Mouse (Mus musculus): ENCODE measurements at regions not wholly inside any gene's neighbourhood (a gene's known extent, or its start where the extent isn't known, plus 50 kb on each side); places are given as distances from the start of the nearest gene placed in this dataset.

- Histone ChIP-seq H3K36me3 (ENCODE audit: control insufficient read depth) (no peaks in the 10 kb centered on the region), H3K9me3 (ENCODE audit: control insufficient read depth, low read length) (no peaks in the 10 kb centered on the region), H3K27me3 (ENCODE audit: control insufficient read depth) (no peaks in the 10 kb centered on the region), H3K4me3 (replicated peaks) (no peak overlapping the region), H3K4me1 (ENCODE audit: control insufficient read depth) (no peaks in the 10 kb centered on the region)
- TF ChIP-seq GATA1 (IDR thresholded peaks at IDR 0.05; ENCODE audit: low read length) (no peak), TAL1 (IDR thresholded peaks at IDR 0.05; ENCODE audit: low read length) (no peak)
These were observed 83.1 kb upstream of the Tbx3 start for GRCm38 (mm10) chr5:119587239-119587811.

GRCm38 (mm10) chr5:119588340-119589272, 81.9 kb upstream of the Tbx3 start:
- TF ChIP-seq GATA1 (IDR thresholded peaks at IDR 0.05; ENCODE audit: low read length) (no peak), TAL1 (IDR thresholded peaks at IDR 0.05; ENCODE audit: low read length) (no peak)
- H3K9me3 ChIP-seq (ENCODE audit: control insufficient read depth, low read length) = no peaks in the 10 kb centered on the region
- no peaks in the 10 kb centered on the region for H3K36me3 ChIP-seq (ENCODE audit: control insufficient read depth)
- H3K4me1 ChIP-seq (ENCODE audit: control insufficient read depth) = no peaks in the 10 kb centered on the region
- no peaks in the 10 kb centered on the region for H3K27me3 ChIP-seq (ENCODE audit: control insufficient read depth)
- H3K4me3 ChIP-seq (replicated peaks) = no peak overlapping the region

GRCm38 (mm10) chr5:119591271-119591670, 79.2 kb upstream of the Tbx3 start:
- H3K9me3 ChIP-seq (ENCODE audit: control insufficient read depth, low read length) = no peaks in the 10 kb centered on the region
- H3K36me3 ChIP-seq (ENCODE audit: control insufficient read depth) = no peaks in the 10 kb centered on the region
- no peak overlapping the region for H3K4me3 ChIP-seq (replicated peaks)
- H3K27me3 ChIP-seq (ENCODE audit: control insufficient read depth) = no peaks in the 10 kb centered on the region
- TF ChIP-seq GATA1 (IDR thresholded peaks at IDR 0.05; ENCODE audit: low read length) (no peak), TAL1 (IDR thresholded peaks at IDR 0.05; ENCODE audit: low read length) (no peak)
- H3K4me1 ChIP-seq (ENCODE audit: control insufficient read depth) = no peaks in the 10 kb centered on the region

DNA sequence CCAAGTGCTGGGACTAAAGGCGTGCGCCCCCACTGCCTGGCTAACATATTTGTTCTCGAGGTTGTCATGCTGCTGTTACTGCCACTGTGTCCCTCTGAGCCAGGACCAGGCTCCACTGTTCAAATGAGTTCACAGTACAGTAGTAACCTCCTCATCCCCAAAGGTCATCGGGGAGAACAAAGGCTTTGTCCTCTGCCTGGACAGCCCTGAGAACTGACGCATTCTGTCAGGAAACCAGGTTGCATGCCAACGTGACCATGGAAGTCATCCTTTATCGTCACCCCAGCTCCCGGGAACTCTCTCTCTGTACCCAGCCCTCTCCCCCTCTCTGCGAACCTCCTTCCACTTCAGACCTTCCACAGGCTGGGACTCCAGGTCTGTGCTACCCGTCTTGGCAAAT, 77.6 kb upstream of the Tbx3 start:
- Histone ChIP-seq H3K36me3 (ENCODE audit: control insufficient read depth) (no peaks in the 10 kb centered on the region), H3K27me3 (ENCODE audit: control insufficient read depth) (no peaks in the 10 kb centered on the region), H3K9me3 (ENCODE audit: control insufficient read depth, low read length) (no peaks in the 10 kb centered on the region), H3K4me1 (ENCODE audit: control insufficient read depth) (no peaks in the 10 kb centered on the region), H3K4me3 (replicated peaks) (no peak overlapping the region)
- TF ChIP-seq GATA1 (IDR thresholded peaks at IDR 0.05; ENCODE audit: low read length) = no peak
- no peak for TF ChIP-seq TAL1 (IDR thresholded peaks at IDR 0.05; ENCODE audit: low read length)

DNA sequence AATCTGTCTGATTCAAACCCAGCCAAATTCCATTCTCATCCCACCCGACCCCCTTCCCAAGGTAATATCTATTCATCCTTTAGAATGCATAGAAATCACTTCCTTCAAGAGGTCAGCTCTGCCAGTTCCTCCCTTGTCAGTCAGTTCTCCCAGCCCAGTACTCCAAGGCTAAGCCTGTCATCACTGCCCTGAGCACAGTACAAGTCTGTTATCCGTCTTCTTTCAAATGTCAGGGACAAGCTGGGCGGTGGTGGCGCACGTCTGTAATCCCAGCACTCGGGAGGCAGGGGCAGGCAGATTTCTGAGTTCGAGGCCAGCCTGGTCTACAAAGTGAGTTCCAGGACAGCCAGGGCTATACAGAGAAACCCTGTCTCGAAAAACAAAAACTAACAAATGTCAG, 75.9 kb upstream of the Tbx3 start:
- H3K9me3 ChIP-seq (ENCODE audit: control insufficient read depth, low read length) = no peaks in the 10 kb centered on the region
- TF ChIP-seq TAL1 (IDR thresholded peaks at IDR 0.05; ENCODE audit: low read length) (no peak), GATA1 (IDR thresholded peaks at IDR 0.05; ENCODE audit: low read length) (no peak)

DNA sequence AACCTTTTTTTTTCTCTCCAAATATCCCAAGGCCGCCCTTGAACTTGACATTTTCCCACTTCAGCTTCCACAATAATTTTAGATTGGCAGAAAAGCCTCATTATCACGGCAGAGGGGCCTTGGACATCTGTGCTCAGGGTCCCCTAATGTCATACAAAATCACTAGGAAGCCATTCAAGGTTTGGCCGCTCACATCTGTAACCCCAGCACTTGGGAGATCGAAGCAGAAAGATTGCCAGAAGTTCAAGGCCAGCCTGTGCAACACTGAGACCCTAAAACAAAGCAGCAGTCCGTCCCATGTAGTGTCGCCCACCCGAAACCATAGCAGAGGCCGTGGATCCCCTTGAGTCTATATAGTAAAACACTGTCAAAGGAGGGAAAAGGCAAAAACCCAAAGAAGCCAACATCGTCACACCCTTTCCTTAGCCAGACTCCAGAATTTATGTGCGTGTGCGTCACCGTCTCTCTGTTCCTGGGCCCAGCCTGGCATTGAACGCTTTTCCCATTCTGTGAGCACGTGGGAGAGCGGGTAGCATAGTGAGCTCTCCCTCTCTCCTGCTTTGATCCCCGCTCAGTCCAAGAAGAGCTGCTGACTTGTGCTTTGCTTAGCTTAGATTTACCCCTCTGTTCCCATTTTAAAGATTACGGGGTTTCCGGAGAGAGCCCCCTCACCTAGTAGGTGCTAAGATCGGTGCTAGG, 74.0 kb upstream of the Tbx3 start:
- 0 out of 2 replicates have a peak, but pooled peaks cover 1% of the 10 kb centered on the region for H3K9me3 ChIP-seq (ENCODE audit: control insufficient read depth, low read length)
- H3K4me3 ChIP-seq (replicated peaks) = no peak overlapping the region
- H3K27me3 ChIP-seq (ENCODE audit: control insufficient read depth) = no peaks in the 10 kb centered on the region
- H3K4me1 ChIP-seq (ENCODE audit: control insufficient read depth) = no peaks in the 10 kb centered on the region
- H3K36me3 ChIP-seq (ENCODE audit: control insufficient read depth) = no peaks in the 10 kb centered on the region
- TF ChIP-seq GATA1 (IDR thresholded peaks at IDR 0.05; ENCODE audit: low read length) (no peak), TAL1 (IDR thresholded peaks at IDR 0.05; ENCODE audit: low read length) (no peak)

More for the DNA sequence above, 75.9 kb upstream of the Tbx3 start:
- no peaks in the 10 kb centered on the region for H3K36me3 ChIP-seq (ENCODE audit: control insufficient read depth)
- H3K27me3 ChIP-seq (ENCODE audit: control insufficient read depth) = no peaks in the 10 kb centered on the region
- H3K4me3 ChIP-seq (replicated peaks) = no peak overlapping the region
- no peaks in the 10 kb centered on the region for H3K4me1 ChIP-seq (ENCODE audit: control insufficient read depth)

GRCm38 (mm10) chr5:119596994-119597391, 73.5 kb upstream of the Tbx3 start:
- Histone ChIP-seq H3K4me3 (replicated peaks) (no peak overlapping the region), H3K9me3 (ENCODE audit: control insufficient read depth, low read length) (0 out of 2 replicates have a peak, but pooled peaks cover 2% of the 10 kb centered on the region), H3K4me1 (ENCODE audit: control insufficient read depth) (no peaks in the 10 kb centered on the region), H3K36me3 (ENCODE audit: control insufficient read depth) (no peaks in the 10 kb centered on the region), H3K27me3 (ENCODE audit: control insufficient read depth) (no peaks in the 10 kb centered on the region)
- no peak for TF ChIP-seq TAL1 (IDR thresholded peaks at IDR 0.05; ENCODE audit: low read length)
- no peak for TF ChIP-seq GATA1 (IDR thresholded peaks at IDR 0.05; ENCODE audit: low read length)

- H3K4me3 ChIP-seq (replicated peaks) = no peak overlapping the region
- peaks cover 4% of the 10 kb centered on the region; the same call in 1 of the 2 replicates for H3K9me3 ChIP-seq (ENCODE audit: control insufficient read depth, low read length)
- H3K4me1 ChIP-seq (ENCODE audit: control insufficient read depth) = no peaks in the 10 kb centered on the region
- TF ChIP-seq TAL1 (IDR thresholded peaks at IDR 0.05; ENCODE audit: low read length) (no peak), GATA1 (IDR thresholded peaks at IDR 0.05; ENCODE audit: low read length) (no peak)
- H3K36me3 ChIP-seq (ENCODE audit: control insufficient read depth) = no peaks in the 10 kb centered on the region
- H3K27me3 ChIP-seq (ENCODE audit: control insufficient read depth) = no peaks in the 10 kb centered on the region
These were observed 72.9 kb upstream of the Tbx3 start for GRCm38 (mm10) chr5:119597530-119597929.

DNA sequence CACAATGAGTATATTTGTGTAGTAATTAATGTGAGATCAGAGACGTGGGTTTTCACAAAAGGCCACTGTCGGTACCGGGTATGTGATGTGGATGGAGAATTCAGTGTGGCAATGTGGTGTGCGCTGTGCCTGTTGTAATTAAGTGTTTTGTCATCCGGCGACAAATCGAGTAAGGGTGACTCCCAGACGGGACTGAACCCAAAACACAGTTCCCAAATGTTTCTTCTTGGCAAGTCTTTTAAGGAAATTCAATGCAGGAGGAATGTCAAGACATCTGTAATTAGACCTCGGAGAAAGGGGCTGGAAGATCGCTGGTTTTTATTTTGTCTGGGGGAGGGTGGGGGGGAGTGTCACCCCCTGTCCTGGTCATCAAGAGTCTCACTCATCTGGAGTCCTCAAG, 72.3 kb upstream of the Tbx3 start:
- TF ChIP-seq GATA1 (IDR thresholded peaks at IDR 0.05; ENCODE audit: low read length) = no peak
- TF ChIP-seq TAL1 (IDR thresholded peaks at IDR 0.05; ENCODE audit: low read length) = no peak

More for the DNA sequence above, 72.3 kb upstream of the Tbx3 start:
- H3K9me3 ChIP-seq (ENCODE audit: control insufficient read depth, low read length) = peaks cover 10% of the 10 kb centered on the region
- no peaks in the 10 kb centered on the region for H3K4me1 ChIP-seq (ENCODE audit: control insufficient read depth)
- no peaks in the 10 kb centered on the region for H3K36me3 ChIP-seq (ENCODE audit: control insufficient read depth)
- no peak overlapping the region for H3K4me3 ChIP-seq (replicated peaks)
- H3K27me3 ChIP-seq (ENCODE audit: control insufficient read depth) = no peaks in the 10 kb centered on the region
